Mouse (Mus musculus): Measurements from ENCODE around the gene Olfr923.
"Not testable (repeated sequence)": the region's sequence is repeated elsewhere in the genome, so short reads cannot be mapped to it uniquely, and the experiment has no call there.

The Olfr923 gene

DNA sequence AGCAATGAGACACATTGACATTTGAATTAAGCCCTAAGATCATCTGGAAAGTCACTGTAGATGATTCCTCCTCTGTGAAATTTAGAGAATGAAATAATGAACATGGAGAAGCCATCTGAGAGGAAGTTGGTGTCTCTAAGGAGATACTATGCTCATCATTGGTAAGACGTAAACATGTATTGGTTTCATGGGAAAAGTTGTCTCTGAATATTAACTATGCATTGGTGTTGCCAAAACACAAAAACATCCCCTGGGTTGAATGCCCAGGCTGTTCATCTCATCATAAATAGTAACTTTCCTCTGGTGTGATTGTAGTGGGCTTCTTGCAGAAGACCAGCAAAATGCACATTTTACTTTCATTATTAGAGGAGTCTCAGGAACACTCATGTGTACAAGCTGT lies at the start of gene Olfr923:
Olfr923 (plus strand) TSS at position 301 of the 400 bp plus-strand sequence.
- DNase-seq (ENCODE audit: low spot score in 2 of 2): no peak

DNA sequence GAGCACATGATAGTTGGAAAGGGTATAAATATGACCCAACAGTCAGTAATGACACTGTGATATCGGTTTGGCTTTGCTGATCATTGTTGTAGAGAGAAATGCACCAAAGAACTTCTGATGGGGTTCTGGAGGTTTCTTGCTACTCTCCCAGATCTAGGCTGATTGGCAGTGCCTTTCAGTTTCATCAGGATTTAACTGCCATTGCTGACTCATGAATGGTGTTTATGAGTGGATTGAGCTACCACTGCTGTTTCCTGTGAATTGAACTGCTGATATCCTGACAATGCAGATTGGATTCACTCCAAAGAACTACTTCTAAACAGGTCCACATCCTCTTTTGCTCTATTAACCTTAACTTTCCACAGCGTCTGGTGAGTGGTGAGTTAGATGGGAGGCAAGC lies 33.7 kb upstream of the Olfr923 start:
- DNase-seq (ENCODE audit: low spot score in 2 of 2): no peak

DNA sequence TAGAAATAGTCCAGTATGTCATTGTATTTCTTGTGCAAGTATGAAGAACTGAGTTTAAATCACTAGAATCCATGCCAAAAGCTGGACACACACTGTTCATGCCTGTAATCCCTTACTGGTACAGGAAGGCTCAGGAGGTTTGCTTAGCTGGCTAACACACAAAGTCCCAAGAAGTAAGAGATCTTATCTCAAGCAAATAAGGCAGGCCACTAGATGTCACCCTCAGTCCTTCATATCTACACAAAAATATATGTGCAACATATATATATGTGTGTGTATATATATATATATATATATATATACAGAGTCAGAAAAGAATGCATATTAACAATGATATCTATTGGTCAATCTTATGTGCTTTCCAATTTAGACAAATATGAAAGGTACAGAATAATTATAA lies 20.6 kb upstream of the Olfr923 start:
- no peak for DNase-seq (ENCODE audit: low spot score in 2 of 2)

DNA sequence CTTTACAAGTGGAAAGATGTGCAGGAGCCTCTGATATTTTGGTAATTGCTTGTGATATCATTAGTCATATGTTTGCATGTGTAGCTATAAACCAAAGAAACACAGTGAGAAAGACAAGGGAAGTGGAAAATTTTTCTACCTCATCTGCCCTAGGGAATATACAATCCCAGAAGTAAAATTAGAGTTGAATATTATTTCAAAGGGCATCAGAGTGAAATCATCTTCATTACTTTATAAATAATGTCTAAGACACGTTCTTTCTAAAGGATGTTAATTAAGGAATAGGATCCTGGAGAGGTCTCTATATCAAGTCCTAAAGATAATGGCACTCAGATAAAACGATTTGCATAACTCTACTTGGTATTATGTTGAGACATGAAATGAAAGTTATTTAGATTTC lies 12.0 kb upstream of the Olfr923 start, which contains the start of gene Olfr922:
Olfr922 (plus strand) TSS at position 301 of the 400 bp plus-strand sequence.
- no peak for DNase-seq (ENCODE audit: low spot score in 2 of 2)

DNA sequence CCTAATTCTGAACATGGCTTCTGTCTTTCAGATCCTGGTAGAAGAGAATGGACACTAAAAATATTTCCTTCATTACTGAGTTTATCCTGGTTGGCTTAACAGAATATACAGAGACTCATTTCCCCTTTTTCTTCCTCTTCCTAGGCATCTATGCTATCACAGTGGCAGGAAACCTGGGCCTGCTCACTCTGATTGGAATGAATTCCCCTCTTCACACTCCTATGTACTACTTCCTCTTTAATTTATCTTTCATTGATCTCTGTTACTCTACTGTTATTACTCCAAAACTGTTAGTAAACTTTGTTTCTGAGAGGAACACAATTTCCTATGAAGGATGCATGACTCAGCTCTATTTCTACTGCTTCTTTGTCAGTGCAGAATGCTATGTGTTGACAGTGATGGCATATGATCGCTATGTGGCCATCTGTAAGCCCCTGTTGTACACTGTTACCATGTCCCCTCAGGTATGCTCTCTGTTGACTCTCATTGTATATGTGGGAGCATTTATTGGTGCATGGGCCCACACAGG lies 10.8 kb upstream of the Olfr923 start:
- DNase-seq (ENCODE audit: low spot score in 2 of 2): no peak

DNA sequence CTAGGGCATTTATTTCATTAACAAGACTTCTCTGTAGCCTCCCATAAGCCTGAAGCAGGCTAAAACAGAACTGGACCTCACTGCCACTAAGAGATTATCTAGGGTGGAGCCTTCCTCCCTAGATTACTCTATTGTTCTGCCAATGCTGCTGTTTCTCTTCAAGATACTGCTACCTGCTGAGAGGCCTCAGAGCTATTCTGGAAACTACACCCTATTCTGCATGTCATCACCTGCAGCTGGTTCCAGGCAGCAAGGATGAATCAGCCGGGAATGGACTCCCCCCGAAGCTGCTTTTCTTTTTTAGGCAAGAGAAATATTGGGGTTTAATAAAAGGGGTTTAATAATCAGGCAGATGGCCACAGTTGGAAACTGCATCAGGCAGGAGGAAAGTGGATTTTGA lies 6.7 kb downstream of the Olfr923 start:
- DNase-seq (ENCODE audit: low spot score in 2 of 2): no peak

DNA sequence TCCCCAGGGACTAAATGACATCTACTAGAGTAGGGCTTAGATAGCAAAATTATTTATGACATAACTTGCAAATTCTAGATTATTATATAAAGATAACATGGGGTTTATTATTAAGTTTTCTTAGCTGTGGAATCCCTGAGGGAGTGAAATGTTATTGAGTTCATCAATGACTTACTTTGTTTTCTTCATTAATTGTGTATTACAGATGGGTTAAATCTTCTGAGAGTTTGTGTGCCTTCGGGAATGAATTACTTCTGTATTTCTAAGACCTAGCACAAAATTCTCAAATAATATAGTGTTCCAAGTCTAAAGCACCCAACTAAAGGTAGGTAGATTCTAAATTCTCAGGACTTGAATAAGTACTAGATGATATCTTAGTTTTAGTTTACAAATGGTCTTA lies 17.8 kb downstream of the Olfr923 start, which contains the start of gene Olfr924:
Olfr924 (plus strand) TSS at position 301 of the 400 bp plus-strand sequence.
- no peak for DNase-seq (ENCODE audit: low spot score in 2 of 2)

DNA sequence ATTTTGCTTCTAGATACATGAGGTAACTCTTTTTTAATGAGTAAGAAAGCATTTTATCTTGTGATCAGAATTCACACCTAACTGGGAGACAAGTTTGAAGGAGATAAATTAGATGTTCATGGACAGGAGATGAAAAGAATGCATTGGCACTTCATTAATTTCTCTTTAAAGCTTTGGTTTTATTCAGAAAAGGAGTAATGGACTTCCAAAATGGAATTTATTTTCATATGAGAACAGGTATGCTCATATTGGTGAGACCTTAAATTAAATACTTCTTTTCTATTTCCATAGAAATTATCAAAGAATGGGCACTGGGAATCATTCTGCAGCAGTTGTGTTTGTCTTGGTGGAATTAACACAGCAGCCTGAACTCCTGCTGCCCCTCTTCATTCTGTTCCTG lies 28.4 kb downstream of the Olfr923 start, which contains the start of gene Olfr26:
Olfr26 (plus strand) TSS at position 301 of the 400 bp plus-strand sequence.
- no peak for DNase-seq (ENCODE audit: low spot score in 2 of 2)

DNA sequence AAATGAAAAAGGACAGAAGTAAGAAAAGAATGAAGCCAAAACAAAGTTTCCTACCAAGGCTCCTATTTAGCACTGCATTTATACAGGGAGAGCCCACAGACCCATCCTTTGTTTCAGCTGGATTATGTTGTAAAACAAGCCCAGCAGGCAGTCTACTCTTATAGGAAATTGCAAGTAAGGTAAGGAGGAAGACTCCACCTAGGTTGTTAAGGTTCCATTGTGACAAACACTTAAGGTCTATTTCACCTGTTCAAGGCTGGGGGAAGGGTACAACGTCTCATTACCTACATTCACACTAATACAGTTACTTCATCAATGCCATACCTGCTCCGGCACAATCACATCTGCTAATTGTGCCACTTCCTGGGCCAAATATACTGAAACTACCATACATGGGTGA lies 48.5 kb downstream of the Olfr923 start:
- DNase-seq (ENCODE audit: low spot score in 2 of 2): not testable (repeated sequence)

DNA sequence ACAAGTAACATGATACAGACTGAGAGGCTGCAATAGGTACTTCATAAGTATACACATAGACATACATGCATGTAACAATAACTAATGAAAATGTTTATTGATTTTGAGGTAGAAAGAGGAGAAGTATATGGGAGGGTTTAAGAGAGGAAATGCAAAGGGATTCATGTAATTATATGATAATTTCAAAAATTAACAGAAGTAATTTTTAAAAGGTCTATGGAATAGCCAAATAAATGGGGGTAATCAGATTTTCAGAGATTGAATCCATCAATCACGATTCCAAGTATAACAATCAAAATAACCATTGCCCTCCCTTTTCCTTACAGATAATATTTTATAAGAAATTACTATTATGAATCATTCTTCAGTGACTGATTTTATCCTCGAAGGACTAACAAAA lies 50.5 kb downstream of the Olfr923 start, which contains the start of gene Olfr926:
Olfr926 (plus strand) TSS at position 301 of the 400 bp plus-strand sequence.
- no peak for DNase-seq (ENCODE audit: low spot score in 2 of 2)

Measured in frontal cortex, postnatal 14 days (tissue).